Mouse (Mus musculus): Measurements from ENCODE around the gene Rictor.
A peak's percentile ranks its signal among the peaks of the same experiment; 100 is the strongest.

Gene Rictor

DNA sequence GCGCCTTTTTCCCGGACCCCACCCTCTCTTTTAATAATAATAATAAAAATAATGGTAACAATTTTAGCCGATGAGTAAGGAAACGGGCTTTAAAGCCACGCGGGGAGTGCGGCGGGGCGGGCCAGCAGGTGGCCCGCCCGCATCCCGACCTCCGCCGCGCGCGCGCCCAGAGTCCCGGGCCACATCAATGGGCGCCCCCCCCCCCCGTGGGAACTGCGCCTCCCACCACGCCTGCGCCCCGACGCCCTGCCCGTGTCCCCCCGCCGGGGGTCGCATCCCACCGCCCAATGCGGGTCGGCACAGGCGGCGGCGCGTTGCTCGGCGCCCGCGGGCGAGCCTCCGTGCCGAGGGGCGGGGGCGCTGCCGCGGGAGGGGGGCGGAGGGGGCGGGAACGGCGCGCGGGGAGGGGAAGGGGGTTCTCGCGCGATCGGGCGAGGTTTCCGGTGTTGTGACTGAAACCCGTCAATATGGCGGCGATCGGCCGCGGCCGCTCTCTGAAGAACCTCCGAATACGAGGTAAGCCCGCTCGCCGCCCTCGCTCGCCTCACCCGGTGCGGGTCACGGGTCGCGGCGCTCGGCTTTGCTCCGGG lies at the start of gene Rictor:
TSS of gene Rictor (plus strand) at position 444 of the 590 bp plus-strand sequence.
- peak; percentile 85 to 95 for DNase-seq (ENCODE audit: low spot score in 2 of 2)

DNA sequence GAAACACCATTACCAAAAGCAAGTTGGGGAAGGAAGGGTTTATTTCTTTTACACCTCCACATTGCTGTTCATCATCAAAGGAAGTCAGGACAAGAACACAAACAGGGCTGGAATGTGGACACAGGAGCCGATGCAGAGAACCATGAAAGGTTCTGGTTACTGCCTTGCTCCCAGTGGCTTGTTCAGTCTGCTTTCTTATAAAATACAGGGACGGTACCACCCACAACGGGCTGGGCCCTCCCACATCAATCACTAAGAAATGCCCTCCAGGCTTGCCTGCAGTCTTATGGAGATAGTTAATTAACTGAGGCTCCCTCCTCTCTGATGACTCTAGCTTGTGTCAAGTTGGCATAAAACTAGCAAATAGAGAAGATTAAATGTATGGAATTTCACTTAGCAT lies 46.2 kb upstream of the Rictor start:
- no peak for DNase-seq (ENCODE audit: low spot score in 2 of 2)

DNA sequence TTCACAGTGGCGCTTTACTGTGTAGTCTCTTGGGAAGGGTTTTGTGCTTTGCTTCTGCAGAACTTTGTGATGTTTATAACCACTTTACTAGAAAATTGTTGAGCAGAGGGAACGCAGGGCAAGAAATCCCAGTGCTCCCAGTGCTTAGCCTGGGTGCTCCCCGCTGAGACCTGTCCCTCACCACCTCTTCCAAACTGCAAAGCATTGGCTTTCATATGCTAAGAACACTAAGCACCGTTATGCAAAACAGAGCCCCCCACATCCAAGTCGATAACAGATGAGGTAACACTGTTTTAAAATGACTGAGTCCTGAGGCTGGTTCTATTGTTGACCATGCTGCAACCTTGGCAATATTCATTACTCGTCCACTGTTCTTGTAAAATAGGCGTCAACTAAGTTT lies 44.2 kb upstream of the Rictor start:
- no peak for DNase-seq (ENCODE audit: low spot score in 2 of 2)

DNA sequence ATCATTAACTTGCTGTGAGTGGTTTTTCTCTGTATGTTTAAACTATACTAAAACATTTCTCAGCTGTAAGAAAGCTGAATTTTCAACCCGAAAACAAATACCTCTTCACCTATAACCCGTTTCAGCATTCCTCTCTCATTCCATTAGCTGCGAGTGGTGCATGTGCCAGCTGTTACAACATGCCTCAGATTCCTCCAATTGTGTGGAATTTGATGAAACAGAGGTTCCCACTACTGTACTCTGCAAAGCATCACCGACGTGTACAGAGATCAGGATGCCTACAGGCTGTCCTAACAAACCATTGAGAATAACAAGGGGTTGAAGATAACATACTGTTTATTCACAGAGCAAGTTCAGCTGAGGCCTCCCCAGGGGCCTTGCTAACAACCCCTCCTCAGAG lies 42.1 kb upstream of the Rictor start:
- no peak for DNase-seq (ENCODE audit: low spot score in 2 of 2)

DNA sequence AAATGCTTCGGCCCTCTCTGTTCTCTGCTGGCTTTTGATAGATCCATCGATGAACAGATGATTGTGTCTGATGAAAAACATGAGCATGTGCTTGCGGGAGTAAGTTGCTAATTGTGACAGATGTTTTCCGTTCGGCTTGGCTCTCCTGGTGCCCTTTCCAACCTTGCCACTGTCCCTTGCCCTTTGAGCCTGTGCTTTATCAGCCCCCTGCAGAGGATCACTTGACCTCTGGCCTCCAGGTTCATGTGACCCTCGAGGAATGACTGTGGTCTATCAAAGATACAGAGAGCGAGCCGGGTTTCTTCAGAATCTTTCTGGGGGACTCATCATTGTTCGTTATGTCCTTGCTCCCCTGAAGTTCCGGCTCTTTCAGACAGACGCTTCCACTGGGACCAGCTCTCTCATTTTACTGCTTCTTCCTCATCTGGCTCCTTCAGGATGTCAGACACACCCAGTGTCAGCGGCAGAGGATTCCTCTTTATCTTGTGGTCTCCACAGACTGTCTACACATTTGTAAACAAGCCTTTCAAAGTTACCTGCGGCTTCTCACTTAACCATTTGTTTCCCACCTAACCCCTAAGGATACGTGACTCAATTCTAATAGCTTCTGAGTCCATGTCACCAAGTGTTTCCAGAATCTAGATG lies 39.3 kb upstream of the Rictor start:
- no peak for DNase-seq (ENCODE audit: low spot score in 2 of 2)

DNA sequence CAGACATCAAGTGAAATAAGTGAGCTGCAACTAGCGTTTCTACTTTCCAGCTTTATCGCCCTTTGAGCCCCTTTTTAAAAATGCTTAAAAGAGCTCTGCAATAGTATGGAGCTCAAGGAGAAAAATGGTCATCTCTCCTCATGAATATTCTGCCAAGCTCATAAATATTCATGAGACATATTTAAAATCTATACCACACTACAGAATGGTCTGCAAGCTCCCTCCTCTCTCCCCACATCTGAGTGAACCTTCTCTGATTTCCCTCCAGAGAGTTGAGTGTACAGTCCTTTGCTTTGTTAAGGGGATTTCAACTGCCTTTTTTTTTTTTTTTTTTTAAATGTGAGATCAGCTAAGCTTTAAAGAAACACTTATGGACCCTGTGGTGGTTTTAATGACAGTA lies 29.7 kb upstream of the Rictor start:
- no peak for DNase-seq (ENCODE audit: low spot score in 2 of 2)

DNA sequence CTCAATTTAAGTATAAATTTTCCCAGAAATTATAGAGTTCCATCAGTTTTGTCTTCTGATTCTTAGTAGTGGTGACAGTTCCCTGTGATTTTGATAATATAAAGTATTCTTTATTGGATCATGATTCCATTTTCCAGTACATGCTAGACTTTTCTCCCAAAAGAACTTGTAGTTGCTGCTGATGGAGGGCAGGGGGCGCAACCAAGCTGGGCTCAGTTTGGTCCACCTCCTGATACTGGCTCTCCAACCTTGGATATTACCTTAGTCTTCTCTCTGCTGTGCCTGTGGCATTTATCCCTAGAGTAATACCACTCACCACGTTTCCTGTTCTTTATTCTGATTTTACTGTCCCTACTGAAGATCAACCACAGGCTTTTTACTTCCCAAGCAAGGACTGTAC lies 6.0 kb upstream of the Rictor start:
- no peak for DNase-seq (ENCODE audit: low spot score in 2 of 2)

DNA sequence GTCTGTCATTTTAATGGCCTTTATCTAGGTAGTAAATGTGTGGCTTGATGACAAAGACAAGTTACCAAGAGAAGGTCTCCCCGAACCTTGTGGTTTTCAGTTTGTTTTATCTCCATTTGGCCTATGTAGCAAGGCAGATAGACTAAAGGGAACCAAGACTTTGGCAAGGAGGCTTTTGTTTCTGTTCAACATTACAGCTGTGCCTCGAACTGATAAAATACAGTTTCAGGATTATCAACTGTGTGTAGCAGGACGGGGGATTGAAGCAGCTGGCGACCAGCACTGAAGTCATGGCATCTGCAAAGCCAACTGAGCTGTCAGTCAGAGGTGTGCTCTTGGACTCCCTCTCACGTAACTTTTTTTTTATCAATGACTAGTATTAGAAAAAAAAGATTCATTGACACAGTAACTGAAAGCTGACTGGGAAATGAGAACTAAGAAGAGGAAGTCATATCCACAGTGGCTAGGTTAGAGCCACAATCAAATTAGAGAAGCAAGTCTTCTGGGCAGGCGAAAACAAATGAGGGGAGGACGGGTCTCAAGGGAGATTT lies 2.8 kb upstream of the Rictor start:
- DNase-seq (ENCODE audit: low spot score in 2 of 2), result peak; percentile 37 to 63

DNA sequence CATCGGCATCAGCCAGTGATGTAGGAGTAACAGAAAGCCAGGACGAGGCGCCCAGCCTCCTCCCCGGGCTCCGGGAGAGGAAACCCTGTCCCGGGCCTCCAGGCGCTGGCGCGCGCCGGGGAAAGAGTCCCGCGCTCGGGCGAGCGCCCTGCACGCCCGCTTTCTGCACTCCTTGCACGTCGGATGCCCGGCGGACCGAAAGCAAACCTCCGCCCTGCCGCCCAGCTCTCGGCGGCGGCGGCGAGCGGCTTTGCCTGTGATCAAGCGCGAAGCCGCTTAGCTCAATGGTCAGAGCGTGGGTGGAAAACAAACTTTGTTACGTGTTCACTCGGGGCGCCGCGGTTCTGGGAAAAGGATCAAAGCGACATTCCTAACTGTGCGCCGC lies 636 bp upstream of the Rictor start:
- DNase-seq (ENCODE audit: low spot score in 2 of 2), result peak; percentile 75 to 88

DNA sequence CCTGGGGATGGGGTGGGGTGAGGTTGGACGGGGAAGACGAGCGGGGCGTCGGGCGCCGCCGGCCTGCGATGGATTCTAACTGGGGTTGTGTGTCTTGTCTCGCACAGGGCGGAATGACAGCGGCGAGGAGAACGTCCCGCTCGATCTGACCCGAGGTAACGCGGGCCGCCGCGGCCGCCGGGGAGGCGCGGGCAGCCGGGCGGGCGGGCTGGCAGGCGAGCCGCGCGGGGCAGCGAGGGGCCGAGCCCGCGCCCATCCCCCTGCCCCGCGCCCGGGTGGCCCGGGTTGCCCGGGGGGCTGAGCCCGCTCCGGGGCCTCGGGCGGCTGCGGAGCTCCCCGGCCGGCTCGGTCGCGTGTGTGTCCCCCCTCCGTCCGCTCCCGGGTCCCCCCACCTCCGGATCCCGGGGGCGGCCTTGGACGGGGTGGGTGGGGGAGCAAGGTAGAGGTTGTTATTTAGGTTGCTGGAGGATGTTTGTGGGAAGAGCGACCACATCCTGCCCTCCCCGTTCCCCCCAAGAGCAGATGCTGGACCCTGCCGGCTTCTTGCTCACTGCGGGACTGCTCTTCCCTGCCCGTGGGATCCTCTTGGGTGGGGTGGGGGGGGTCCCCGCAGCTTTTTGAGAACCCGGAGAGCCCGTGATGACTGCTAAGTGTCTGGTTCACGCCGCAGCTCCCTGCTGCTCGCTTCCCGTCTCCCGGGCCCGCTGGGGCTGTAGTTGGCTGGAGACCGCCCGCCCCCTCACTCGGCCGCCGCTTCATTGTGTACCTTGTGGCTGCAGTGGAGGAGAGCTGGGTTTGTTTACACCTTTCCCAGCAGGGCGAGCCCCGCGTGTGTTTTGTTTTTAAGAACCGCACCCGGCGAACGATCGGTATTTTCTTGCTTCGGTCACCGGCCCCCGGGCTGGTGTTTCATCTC lies 605 bp downstream of the Rictor start:
- DNase-seq (ENCODE audit: low spot score in 2 of 2), result peak; percentile 35 to 80

DNA sequence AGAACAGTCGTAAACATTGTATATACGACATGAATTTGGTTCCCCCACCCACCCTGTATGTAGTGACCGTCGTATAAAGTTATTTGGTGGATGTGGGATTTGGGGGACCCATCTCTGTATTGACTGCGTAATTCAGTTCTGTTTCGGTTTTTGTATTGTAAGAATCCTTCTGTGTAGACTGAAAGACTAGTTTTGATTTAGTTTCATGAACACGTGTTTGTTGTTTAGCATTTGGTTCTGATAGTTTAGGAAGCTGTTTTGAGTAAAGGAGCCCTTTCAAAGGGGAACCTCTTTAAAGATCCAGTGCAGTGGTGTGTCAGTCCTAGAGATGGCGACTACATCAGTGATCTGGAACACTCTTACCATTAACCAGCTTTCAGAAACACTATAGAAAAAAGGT lies 1.4 kb downstream of the Rictor start:
- DNase-seq (ENCODE audit: low spot score in 2 of 2), result no peak

DNA sequence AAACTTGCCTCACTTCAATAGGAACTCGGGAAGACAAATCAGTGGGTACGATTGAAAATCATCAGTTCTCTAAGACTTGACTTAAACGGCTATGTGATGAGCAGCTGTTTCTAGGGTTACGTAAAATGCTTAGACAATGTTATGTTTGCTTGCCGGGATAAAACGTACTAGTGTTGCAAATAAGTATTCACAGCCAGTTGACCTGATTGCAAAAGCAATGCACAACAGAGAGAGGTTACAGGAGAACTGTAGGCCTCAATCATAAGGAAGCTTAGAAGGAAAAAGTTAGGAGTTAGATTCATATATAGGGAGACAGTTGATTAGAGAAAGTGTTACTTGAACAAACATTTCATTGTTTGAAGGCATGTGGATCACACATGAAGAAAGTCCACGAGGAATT lies 2.2 kb downstream of the Rictor start:
- DNase-seq (ENCODE audit: low spot score in 2 of 2), result no peak

DNA sequence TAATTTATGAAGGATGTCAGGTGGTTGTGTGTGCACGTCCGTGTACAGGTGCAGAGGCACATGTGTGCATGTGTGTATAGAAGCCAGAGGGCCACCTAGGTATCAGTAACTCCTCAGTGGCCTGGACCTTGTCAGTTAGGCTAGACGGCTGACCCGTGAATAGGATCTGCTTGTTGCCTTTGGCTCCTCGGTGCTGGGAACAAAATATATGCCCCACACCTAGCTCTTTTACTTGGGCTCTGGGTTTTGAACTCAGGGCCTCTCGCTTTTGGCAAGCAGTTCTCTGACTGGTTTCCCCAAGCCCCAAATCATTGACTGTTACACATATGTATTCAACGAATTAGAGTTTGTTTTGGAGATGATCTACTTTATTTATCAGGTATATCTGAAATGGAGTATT lies 3.0 kb downstream of the Rictor start:
- DNase-seq (ENCODE audit: low spot score in 2 of 2), result no peak

DNA sequence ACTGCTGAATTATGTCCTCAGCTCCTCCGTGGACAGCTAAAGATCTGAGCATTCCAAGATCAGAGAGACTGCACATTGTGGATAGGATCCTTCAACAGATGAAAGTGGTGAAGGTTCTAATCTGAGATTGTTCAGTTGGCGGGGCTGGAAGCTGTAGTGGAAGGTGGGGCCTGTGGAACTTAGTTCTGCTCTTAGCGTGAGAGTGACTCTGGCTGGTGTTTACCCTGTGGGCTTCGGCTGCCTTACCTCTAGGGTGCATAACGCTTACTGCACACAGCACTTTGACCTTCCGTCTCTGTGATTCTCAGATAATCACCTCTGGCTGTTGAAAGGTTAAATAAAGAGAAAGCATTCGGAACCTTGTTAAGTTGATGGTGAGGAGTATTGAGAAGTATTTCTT lies 6.6 kb downstream of the Rictor start:
- no peak for DNase-seq (ENCODE audit: low spot score in 2 of 2)

DNA sequence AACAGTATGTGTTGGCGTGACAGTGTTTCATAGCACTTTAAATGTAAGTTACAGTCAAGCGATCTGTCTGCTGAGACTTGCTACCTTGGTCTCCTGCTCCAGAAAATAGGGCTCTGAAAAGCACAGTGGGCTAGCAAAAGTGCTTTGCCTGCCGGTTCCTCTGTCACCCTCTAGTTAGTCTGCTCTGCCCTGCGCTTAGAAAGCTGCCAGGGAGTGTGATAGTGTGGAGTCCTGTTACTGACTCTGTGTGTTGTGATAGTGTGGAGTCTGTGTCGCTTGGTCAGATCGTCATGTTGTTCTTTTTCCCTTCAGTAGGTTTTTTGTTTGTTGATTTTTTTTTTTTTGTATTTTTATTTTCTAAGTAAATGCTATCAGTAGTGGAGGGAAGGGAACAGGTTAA lies 7.1 kb downstream of the Rictor start:
- DNase-seq (ENCODE audit: low spot score in 2 of 2), result no peak

DNA sequence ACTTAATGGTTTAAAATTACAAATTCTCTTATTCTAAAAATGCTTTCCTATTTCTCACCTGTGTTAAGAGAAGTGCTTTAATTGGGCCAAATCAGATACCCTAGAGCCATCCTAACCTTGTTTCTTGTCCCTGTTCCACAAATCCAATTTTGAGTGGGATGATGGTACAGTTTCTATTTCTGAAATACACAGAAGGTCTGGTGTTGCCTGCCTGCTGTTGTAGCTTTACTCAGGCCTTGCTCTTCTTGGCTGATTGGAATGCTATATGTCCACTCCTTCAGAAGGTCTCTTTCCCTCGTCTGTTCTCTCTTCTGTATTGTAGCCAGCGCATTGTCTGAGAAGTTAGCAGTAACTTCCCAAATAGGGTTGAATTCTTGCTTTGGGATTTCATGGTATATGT lies 13.2 kb downstream of the Rictor start:
- DNase-seq (ENCODE audit: low spot score in 2 of 2), result no peak

DNA sequence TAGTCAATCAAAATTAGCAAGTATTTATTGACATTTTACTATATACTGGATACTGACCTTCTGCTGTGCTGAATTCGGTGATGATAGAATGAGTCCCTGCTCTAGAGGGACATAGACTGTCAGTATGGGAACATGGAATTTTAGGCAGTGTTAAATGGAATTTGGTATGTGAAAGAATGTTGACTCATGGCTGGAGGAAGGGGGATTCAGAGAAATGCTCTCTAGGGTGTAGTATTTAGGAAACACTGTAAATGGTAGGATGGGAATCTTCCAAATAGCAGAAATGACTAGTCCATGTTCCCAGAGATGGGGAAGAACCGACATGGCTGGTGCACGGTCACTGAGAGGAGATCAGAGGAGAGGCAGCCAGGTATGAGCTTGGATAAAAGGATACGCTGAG lies 13.6 kb downstream of the Rictor start:
- no peak for DNase-seq (ENCODE audit: low spot score in 2 of 2)

DNA sequence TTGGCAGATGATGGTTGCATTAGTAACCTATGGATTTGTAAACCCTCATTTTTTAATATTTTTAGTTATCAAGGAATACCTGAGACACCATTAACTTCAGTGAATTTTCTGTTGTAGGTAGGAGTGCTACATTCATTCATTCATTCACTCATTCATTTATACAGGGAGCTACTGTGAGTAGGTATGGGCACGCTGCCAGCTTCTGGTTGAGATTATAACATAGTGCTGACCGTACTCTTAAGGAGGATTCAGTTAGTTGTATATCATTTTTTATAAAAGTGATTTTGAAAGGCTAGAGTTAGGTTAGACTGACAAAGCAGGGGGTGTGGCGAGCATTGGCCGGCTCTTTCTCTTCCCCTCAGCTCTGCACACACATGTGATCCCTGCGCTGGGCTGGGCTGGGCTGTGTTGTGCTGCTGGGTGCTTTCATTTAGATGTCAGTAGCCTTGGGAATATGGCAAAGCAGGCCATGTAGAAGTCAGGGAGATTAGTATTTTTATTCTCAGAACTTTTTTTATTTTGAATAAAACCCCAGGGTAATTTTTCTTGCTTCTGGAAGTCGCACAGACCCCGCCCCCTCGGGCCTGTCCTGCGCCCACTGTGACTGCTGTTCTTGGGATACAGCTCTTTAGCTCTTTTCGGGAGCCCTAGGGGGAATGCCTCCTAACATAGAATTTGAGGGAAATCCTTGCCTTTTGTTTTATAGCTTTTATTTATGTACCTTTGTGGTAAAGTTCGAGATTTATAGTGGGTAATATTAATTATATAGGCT lies 14.4 kb downstream of the Rictor start:
- DNase-seq (ENCODE audit: low spot score in 2 of 2), result no peak

DNA sequence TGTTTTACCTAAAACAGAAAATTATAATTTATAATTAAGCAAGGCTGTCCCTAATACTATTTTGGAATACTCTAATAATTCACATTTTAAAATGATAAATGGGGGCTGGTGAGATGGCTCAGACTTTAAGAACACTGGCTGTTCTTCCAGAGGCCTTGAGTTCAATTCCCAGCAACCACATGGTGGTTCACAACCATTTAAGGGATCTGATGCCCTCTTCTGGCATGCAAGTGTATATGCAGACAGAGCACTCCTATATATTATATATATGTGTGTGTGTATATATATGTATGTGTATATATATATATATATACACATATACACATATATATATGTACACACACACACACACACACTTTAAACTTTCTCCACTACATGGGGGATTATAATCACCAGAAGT lies 15.2 kb downstream of the Rictor start:
- DNase-seq (ENCODE audit: low spot score in 2 of 2), result no peak

DNA sequence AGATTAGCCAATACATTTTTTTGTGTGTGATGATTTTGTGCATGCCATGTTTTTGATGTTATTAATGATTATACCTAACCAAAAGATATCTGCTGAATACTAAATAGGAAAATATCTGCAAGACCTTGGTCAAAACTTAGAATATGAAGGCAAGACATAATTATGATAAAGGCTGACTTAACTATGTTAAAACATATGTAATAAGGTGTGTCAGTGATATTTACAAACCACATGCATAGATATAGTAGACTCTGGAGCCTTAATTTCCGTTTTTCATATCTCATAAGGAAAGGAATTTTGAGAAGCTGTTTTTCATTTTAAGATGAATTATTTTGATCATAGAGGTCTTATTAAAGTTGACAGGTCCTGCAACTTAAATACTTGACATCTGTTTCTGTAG lies 16.3 kb downstream of the Rictor start:
- DNase-seq (ENCODE audit: low spot score in 2 of 2), result no peak

DNA sequence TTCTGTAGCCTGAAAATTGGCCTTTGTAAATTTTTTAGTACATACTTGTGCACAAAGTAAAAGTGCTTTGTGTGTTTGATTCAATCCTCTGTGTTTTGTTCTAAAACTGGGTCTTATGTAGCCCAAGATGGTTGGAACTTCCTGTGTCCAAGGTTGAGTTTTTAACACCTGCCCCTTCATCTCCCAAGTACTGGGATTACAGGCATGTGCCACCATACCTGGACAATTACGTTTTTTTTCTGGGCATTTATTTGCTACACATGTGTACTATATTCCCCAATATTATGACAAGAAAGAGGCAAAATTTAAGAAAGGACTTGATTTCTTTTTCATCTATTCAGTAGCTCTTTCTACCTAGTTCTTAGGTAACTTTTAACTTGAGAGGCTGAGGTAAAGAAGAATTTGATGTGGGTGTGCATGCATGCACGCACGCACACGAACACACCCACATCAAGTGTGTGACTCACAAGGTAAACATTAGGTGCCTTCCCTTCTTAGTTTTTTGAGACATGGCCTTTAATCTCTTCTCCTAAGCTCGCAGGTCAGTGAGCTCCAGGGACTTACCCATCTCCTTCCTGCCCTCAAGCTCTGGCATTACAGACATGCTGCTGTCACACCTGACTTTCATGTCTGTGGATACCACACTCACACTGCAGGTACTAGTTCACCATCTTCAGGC lies 18.1 kb downstream of the Rictor start:
- DNase-seq (ENCODE audit: low spot score in 2 of 2), result no peak
